Mouse (Mus musculus) thymus, adult 2 months (tissue): ENCODE measurements around the gene Vgf. TPM values are rescaled to one million over a fixed set of nuclear protein-coding genes. Genes with fewer than 3 reads are reported as not detected.

Source experiments
- DNase-seq: peaks from one replicate; pipeline ENCODE4 v3.0.0; 2021
- H3K27ac ChIP-seq: fragments of 200-500 bp; 2 replicates; pipeline ENCODE4 v1.5.1; 2012; ENCODE audit warnings: low read length, control low read depth; ENCODE audit not compliant: control insufficient read depth, insufficient read depth
- H3K27me3 ChIP-seq: fragments of 200-500 bp; 2 replicates; pipeline ENCODE4 v1.6.1; 2012; ENCODE audit warnings: mild to moderate bottlenecking, low read length, moderate library complexity, mixed read lengths; ENCODE audit not compliant: control insufficient read depth, insufficient read depth
- H3K36me3 ChIP-seq: fragments of 200-500 bp; 2 replicates; pipeline ENCODE4 v1.6.1; 2012; ENCODE audit warnings: mild to moderate bottlenecking, low read length, moderate library complexity; ENCODE audit not compliant: control insufficient read depth, insufficient read depth
- H3K4me1 ChIP-seq: fragments of 200-500 bp; replicated peaks from 2 replicates; pipeline ENCODE4 v1.6.1; 2012; ENCODE audit warnings: low read length; ENCODE audit not compliant: control insufficient read depth, insufficient read depth
- H3K4me3 ChIP-seq: fragments of 200-500 bp; 2 replicates; pipeline ENCODE4 v1.5.1; 2012; ENCODE audit warnings: mild to moderate bottlenecking, low read length, control low read depth, moderate library complexity; ENCODE audit not compliant: control insufficient read depth, insufficient read depth
- CTCF ChIP-seq: fragments of 200-500 bp; IDR thresholded peaks from 2 replicates; pipeline ENCODE4 v1.5.1; 2012; ENCODE audit warnings: mild to moderate bottlenecking, control low read depth, low read length, moderate library complexity, borderline replicate concordance; ENCODE audit not compliant: control insufficient read depth, poor library complexity, insufficient read depth; ENCODE audit errors: extremely low read depth
- POLR2A ChIP-seq: fragments of 200-500 bp; IDR thresholded peaks from 2 replicates; pipeline ENCODE4 v1.6.1; 2012; ENCODE audit warnings: mild to moderate bottlenecking, low read length, control low read depth, moderate library complexity; ENCODE audit not compliant: control insufficient read depth, poor library complexity, insufficient read depth; ENCODE audit errors: extremely low read depth
- WGBS: fragments of 180-500 bp; shearing (Covaris S2); methylation state at CpG from one replicate; pipeline ENCODE4 v1.1.7; 2018; 5-methylcytosine and 5-hydroxymethylcytosine counted together
- polyA plus RNA-seq: library from polyadenylated mRNA; depleted of rRNA; stranded (reverse); fragments of >200 nt; gene quantifications from 2 replicates; pipeline ENCODE4 v1.2.3, GENCODE M21; 2012; rRNA removed

The Vgf gene
- 0.58 and 1.0 TPM in 2 replicates for polyA plus RNA-seq

- no peak for DNase-seq
- Histone ChIP-seq H3K27me3 (peaks cover 16% of the 10 kb centered on the region), H3K36me3 (no peaks in the 10 kb centered on the region), H3K27ac (no peak within 1 kb of the TSS), H3K4me3 (no peak within 1 kb of the TSS), H3K4me1 (peaks cover 18% of the 10 kb centered on the region)
- 22% methylated on average over 4 of the region's 4 CpGs for WGBS
- TF ChIP-seq POLR2A, result no peak
- no peak for TF ChIP-seq CTCF
Measured at GRCm38 (mm10) chr5:137026092-137026491, at the start of gene Vgf. Vgf (plus strand) TSS chr5:137026392.

- no peak for TF ChIP-seq POLR2A
- no peak for TF ChIP-seq CTCF
- Histone ChIP-seq H3K27me3 (no peaks in the 10 kb centered on the region), H3K4me1 (no peaks in the 10 kb centered on the region), H3K4me3 (no peak overlapping the region), H3K27ac (no peak overlapping the region), H3K36me3 (no peaks in the 10 kb centered on the region)
- 24% methylated on average over 4 of the region's 4 CpGs for WGBS
- no peak for DNase-seq
Measured at GRCm38 (mm10) chr5:136977769-136978168, 48.4 kb upstream of the Vgf start.

GRCm38 (mm10) chr5:136979762-136980161 is 46.4 kb upstream of the Vgf start:
- 90% methylated on average over 2 of the region's 2 CpGs for WGBS
- Histone ChIP-seq H3K27ac (no peak overlapping the region), H3K4me3 (no peak overlapping the region), H3K36me3 (no peaks in the 10 kb centered on the region), H3K4me1 (no peaks in the 10 kb centered on the region), H3K27me3 (no peaks in the 10 kb centered on the region)
- TF ChIP-seq POLR2A (no peak), CTCF (no peak)
- DNase-seq, result no peak

GRCm38 (mm10) chr5:136980974-136981373 is 45.2 kb upstream of the Vgf start:
- WGBS, result 94% methylated on average over 8 of the region's 8 CpGs
- no peak for TF ChIP-seq POLR2A
- no peak for TF ChIP-seq CTCF
- Histone ChIP-seq H3K4me3 (no peak overlapping the region), H3K27me3 (no peaks in the 10 kb centered on the region), H3K27ac (no peak overlapping the region), H3K36me3 (no peaks in the 10 kb centered on the region), H3K4me1 (0 out of 2 replicates have a peak, but pooled peaks cover 1% of the 10 kb centered on the region)
- no peak for DNase-seq

- peaks cover 7% of the 10 kb centered on the region for H3K4me1 ChIP-seq
- H3K27ac ChIP-seq, result no peak overlapping the region
- H3K4me3 ChIP-seq, result no peak overlapping the region
- peak; percentile 43 for DNase-seq
- no peaks in the 10 kb centered on the region for H3K36me3 ChIP-seq
- TF ChIP-seq CTCF, result 0 out of 2 replicates have a peak, but pooled peaks have one; percentile 32
- no peak for TF ChIP-seq POLR2A
- no peaks in the 10 kb centered on the region for H3K27me3 ChIP-seq
- 72% methylated on average over 15 of the region's 16 CpGs for WGBS
Measured at GRCm38 (mm10) chr5:136982338-136982930, 43.8 kb upstream of the Vgf start.

GRCm38 (mm10) chr5:136984828-136985227 is 41.4 kb upstream of the Vgf start:
- no peak for TF ChIP-seq CTCF
- TF ChIP-seq POLR2A, result no peak
- Histone ChIP-seq H3K27me3 (no peaks in the 10 kb centered on the region), H3K36me3 (no peaks in the 10 kb centered on the region), H3K4me3 (no peak overlapping the region), H3K27ac (no peak overlapping the region), H3K4me1 (peaks cover 14% of the 10 kb centered on the region)
- DNase-seq, result no peak
- WGBS, result 91% methylated on average over 14 of the region's 14 CpGs

GRCm38 (mm10) chr5:136986695-136987137 is 39.5 kb upstream of the Vgf start, which contains the start of gene Plod3:
Plod3 (plus strand) TSS chr5:136987019.
- under 1% methylated on average over 26 of the region's 26 CpGs for WGBS

More at GRCm38 (mm10) chr5:136986695-136987137, 39.5 kb upstream of the Vgf start, which contains the start of gene Plod3:
- no peak for TF ChIP-seq POLR2A
- TF ChIP-seq CTCF, result no peak
- Histone ChIP-seq H3K4me1 (peaks cover 14% of the 10 kb centered on the region), H3K27me3 (no peaks in the 10 kb centered on the region), H3K4me3 (peak within 1 kb of the TSS; percentile 82), H3K36me3 (no peaks in the 10 kb centered on the region), H3K27ac (no peak within 1 kb of the TSS)
- DNase-seq, result peak; percentile 94
